Mouse (Mus musculus) heart, adult 2 months (tissue): ENCODE results near the gene Ccdc92b. TPM values are rescaled to one million over a fixed set of nuclear protein-coding genes. Genes with fewer than 3 reads are reported as not detected.

Source experiments
- DNase-seq, 2 experiments: peaks; one replicate each; pipeline ENCODE4 v3.0.0; 2021
- H3K27ac ChIP-seq: fragments of 200-600 bp; 2 replicates; pipeline ENCODE4 v1.8.1; 2022
- H3K27me3 ChIP-seq: fragments of 200-500 bp; 2 replicates; pipeline ENCODE4 v1.6.1; 2012; ENCODE audit warnings: mild to moderate bottlenecking, low read length, inconsistent platforms, mixed read lengths; ENCODE audit not compliant: control insufficient read depth, insufficient read depth
- H3K36me3 ChIP-seq: fragments of 200-500 bp; 2 replicates; pipeline ENCODE4 v1.6.1; 2012; ENCODE audit warnings: low read length, inconsistent platforms; ENCODE audit not compliant: control insufficient read depth, insufficient read depth
- H3K4me1 ChIP-seq: fragments of 200-500 bp; 2 replicates; pipeline ENCODE4 v1.6.1; 2011; ENCODE audit warnings: low read length; ENCODE audit not compliant: control insufficient read depth, insufficient read depth
- H3K4me3 ChIP-seq: fragments of 200-600 bp; 2 replicates; pipeline ENCODE4 v1.8.1; 2022
- H3K79me2 ChIP-seq: fragments of 200-500 bp; replicated peaks from 2 replicates; pipeline ENCODE4 v1.6.1; 2012; ENCODE audit warnings: mild to moderate bottlenecking, inconsistent platforms, low read length, moderate library complexity, mixed read lengths; ENCODE audit not compliant: control insufficient read depth, insufficient read depth
- H3K9ac ChIP-seq: fragments of 200-500 bp; 2 replicates; pipeline ENCODE4 v1.6.1; 2012; ENCODE audit warnings: low read depth, mild to moderate bottlenecking, control low read depth, inconsistent platforms, low read length, mixed read lengths
- CTCF ChIP-seq: fragments of 200-600 bp; IDR thresholded peaks from 2 replicates; pipeline ENCODE4 v1.8.1; 2022; ENCODE audit warnings: antibody characterized with exemption, mild to moderate bottlenecking, moderate library complexity
- EP300 ChIP-seq: fragments of 200-500 bp; IDR thresholded peaks from 2 replicates; pipeline ENCODE4 v1.6.1; 2011; ENCODE audit warnings: low read depth, low read length, control low read depth; ENCODE audit not compliant: insufficient read depth
- POLR2A ChIP-seq: fragments of 200-500 bp; IDR thresholded peaks from 2 replicates; pipeline ENCODE4 v1.6.1; 2011; ENCODE audit warnings: mild to moderate bottlenecking, low read depth, low read length, control low read depth; ENCODE audit not compliant: insufficient read depth
- WGBS: fragments of 180-500 bp; shearing (Covaris S2); methylation state at CpG from one replicate; pipeline ENCODE4 v1.1.7; 2018; 5-methylcytosine and 5-hydroxymethylcytosine counted together
- intact Hi-C: fragments of 180-260 bp; cut with DNase I; formaldehyde crosslinking; loops from one replicate; pipeline ENCODE4 v1.15.1; 2025
- polyA plus RNA-seq: library from polyadenylated mRNA; depleted of rRNA; stranded (reverse); fragments of >200 nt; gene quantifications from 2 replicates; pipeline ENCODE4 v1.2.3, GENCODE M21; 2012; rRNA removed
- total RNA-seq, 2 experiments: library from RNA; stranded (reverse); gene quantifications; 2 replicates each; pipeline ENCODE4 v1.2.3; 2021

Ccdc92b gene
- total and polyA plus RNA-seq, 3 experiments: 0.23 to 0.32 (median 0.27) TPM

DNA sequence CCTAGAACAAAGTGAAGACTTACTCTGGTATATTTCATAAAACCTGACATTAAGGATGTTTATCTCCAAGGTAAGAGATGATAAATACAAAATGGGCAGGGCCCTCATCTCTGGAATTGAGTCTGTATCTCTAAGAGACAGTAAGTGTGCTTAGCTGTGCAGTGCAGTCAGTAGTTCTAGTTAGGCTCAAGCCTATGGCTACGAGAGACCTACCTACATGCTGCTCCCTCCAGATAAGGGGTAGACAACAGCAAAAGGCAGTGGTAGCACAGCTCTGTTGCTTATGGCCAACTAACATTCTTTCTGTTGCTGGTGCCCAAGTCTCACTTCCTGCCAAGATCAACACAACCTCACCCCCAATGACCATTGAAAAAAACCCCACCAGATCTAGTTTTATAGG lies 54.2 kb downstream of the Ccdc92b start:
- H3K27me3 ChIP-seq: no peaks in the 10 kb centered on the region
- TF ChIP-seq POLR2A (0 out of 2 replicates have a peak, but pooled peaks have one; percentile 19), EP300 (no peak), CTCF (no peak)
- no peak overlapping the region for H3K4me3 ChIP-seq
- DNase-seq: no peak
- no peak overlapping the region for H3K27ac ChIP-seq
- no peak overlapping the region for H3K9ac ChIP-seq
- H3K36me3 ChIP-seq: peaks cover 17% of the 10 kb centered on the region
- peaks cover 1% of the 10 kb centered on the region; the same call in 1 of the 2 replicates for H3K4me1 ChIP-seq
- no peaks in the 10 kb centered on the region for H3K79me2 ChIP-seq
- WGBS: 43% methylated on average over 1 of the region's 1 CpGs
- intact Hi-C loops: no loop called here

DNA sequence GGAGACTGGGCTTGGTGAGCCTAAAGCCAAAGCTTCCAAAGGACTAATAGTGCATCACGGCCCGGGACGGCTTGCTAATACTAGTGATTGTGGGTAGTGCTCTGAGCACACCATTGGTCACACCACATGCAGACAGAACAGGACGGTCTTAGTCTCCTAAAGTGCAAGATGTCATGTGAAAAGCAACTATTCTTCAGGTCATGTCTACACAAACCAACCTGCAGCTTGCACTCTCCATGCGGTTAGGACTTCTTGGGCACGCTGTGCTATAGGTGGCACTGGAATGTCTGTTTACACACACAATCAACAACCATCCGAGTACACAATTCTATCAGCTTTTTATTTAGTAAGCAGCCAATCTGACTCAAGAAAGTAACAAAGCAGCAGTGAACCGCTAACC lies 55.3 kb downstream of the Ccdc92b start:
- Histone ChIP-seq H3K4me1 (peaks cover 1% of the 10 kb centered on the region; the same call in 1 of the 2 replicates), H3K9ac (no peak overlapping the region), H3K79me2 (no peaks in the 10 kb centered on the region), H3K36me3 (peaks cover 21% of the 10 kb centered on the region), H3K27me3 (no peaks in the 10 kb centered on the region), H3K4me3 (no peak overlapping the region), H3K27ac (no peak overlapping the region)
- no peak for DNase-seq
- 95% methylated on average over 8 of the region's 8 CpGs for WGBS
- TF ChIP-seq POLR2A (no peak), CTCF (no peak), EP300 (no peak)
- intact Hi-C loops: no loop called here

DNA sequence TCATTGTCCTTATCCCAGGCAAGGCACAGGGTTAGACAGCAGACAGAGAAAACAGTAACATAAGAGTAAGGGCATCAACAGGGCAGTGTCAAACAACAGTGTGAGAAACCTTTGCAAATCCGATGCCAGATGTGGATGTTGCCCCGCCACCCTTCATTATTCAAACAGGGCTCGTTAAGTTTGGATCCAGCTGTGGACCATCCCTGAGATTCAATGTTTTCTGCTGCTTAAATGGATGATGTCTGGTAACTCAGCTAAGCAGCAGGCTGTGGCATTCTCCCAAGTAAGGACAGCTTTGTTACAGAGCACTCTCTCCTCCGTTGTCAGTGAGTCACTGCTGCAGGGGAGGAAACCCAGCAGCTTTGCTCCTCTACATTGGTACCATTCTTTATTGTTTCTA lies 55.8 kb downstream of the Ccdc92b start:
- no peaks in the 10 kb centered on the region for H3K79me2 ChIP-seq
- no peak overlapping the region for H3K9ac ChIP-seq
- no peak for TF ChIP-seq POLR2A
- no peak for TF ChIP-seq EP300
- no peak for TF ChIP-seq CTCF
- H3K36me3 ChIP-seq: peaks cover 21% of the 10 kb centered on the region
- intact Hi-C loops: no loop called here
- WGBS: 77% methylated on average over 4 of the region's 4 CpGs
- no peak overlapping the region for H3K4me3 ChIP-seq
- peaks cover 1% of the 10 kb centered on the region; the same call in 1 of the 2 replicates for H3K4me1 ChIP-seq
- DNase-seq: no peak
- no peaks in the 10 kb centered on the region for H3K27me3 ChIP-seq
- no peak overlapping the region for H3K27ac ChIP-seq

Other genes with a start within 250 kb of the Ccdc92b start
- gene Rap1gap2, start 8.7 kb upstream of the Ccdc92b start, total RNA-seq: 10 to 100 TPM; 82.7 to 88.9 TPM
- 43.9 and 78.5 TPM in 2 replicates for gene Rap1gap2, start 8.7 kb upstream of the Ccdc92b start, polyA plus RNA-seq
- gene Cluh, start 29.9 kb downstream of the Ccdc92b start, total RNA-seq: 100 to 1,000 TPM; 200 to 222 TPM
- gene Cluh, start 29.9 kb downstream of the Ccdc92b start, polyA plus RNA-seq: 133 and 177 TPM in 2 replicates
- gene Pafah1b1, start 105.1 kb downstream of the Ccdc92b start, total RNA-seq: 100 to 1,000 TPM; 208 to 233 TPM
- 30.2 and 73.0 TPM in 2 replicates for gene Pafah1b1, start 105.1 kb downstream of the Ccdc92b start, polyA plus RNA-seq
- 10 to 100 TPM; 16.3 to 17.8 TPM for gene Mettl16, start 151.2 kb downstream of the Ccdc92b start, total RNA-seq
- gene Mettl16, start 151.2 kb downstream of the Ccdc92b start, polyA plus RNA-seq: 2.8 and 4.6 TPM in 2 replicates
- 10 to 100 TPM in 1 of 2 experiments, 1 to 10 TPM in 1; 6.7 to 10.7 TPM for gene Mnt, start 211.3 kb downstream of the Ccdc92b start, total RNA-seq
- gene Mnt, start 211.3 kb downstream of the Ccdc92b start, polyA plus RNA-seq: 5.4 and 6.9 TPM in 2 replicates